Mouse (Mus musculus) spleen, adult 18-20 months (tissue): ENCODE measurements around the gene 2310022B05Rik.

Experiments used
- DNase-seq, 2 experiments: peaks; one replicate each; pipeline ENCODE4 v3.0.0; 2022; ENCODE audit warnings: mixed read lengths in 2 of 2

Gene 2310022B05Rik

GRCm38 (mm10) chr8:124589393-124589792 lies 73.8 kb downstream of the 2310022B05Rik start:
- DNase-seq: no peak

GRCm38 (mm10) chr8:124586556-124586955 lies 76.6 kb downstream of the 2310022B05Rik start:
- no peak for DNase-seq
